Mouse (Mus musculus) CD4-positive, CD25-positive, alpha-beta regulatory T cell (primary cell): ENCODE data around the gene Gm11756. TPM values are rescaled to one million over a fixed set of nuclear protein-coding genes. Genes with fewer than 3 reads are reported as not detected.

Experiments used
- polyA plus RNA-seq: library from polyadenylated mRNA; unstranded; fragments of 100-300 nt; shearing (Covaris generic); gene quantifications from one replicate; pipeline ENCODE4 v1.2.1, GENCODE M21; 2017

The Gm11756 gene
- polyA plus RNA-seq = 0.13 TPM

DNA sequence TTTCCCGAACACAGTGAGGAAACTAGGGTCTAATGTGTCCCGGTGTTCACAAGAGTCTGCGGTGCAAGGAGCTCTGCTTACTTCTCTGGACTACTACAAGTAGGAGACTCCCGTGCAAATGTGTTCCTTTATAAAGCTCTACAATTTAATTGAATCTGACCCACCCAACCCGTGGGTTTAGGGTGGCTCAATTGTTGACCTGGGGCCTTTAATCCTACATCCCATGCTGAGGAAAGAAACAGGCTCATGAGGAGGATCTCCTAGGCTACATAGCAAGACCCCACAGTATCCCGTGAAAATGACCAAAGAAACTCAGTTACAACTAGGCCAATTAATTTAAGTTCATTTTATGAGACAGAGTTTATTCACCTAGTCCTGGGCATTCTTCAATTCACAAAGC lies at the start of gene Gm11756:
TSS of gene Gm11756 (minus strand) at position 101 of the 400 bp plus-strand sequence.

DNA sequence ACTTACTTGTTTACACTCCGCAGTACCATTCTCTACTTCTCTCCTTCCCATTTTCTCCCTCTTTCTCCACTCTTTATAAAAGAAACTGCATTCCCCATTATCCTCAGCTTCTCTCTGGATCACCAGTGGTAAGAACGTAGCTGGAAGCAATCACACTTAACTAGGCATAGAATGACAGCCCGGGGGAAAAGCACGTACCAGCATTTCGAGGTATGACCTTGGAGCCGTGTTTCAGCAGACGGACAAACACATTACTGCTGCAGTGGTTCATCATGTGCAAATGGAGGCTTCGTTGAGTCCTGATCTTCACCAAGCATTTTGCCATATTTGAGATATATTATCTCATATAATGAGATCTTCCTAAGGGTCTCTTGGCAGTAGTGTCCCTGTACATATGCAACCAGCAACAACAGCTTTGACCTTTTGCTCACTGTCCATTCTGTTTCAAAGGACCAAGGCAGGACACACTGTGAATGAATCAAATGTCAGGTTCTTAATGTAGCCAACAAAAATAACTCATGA lies 29.9 kb upstream of the Gm11756 start, which contains the start of gene 2310002L09Rik:
TSS of gene 2310002L09Rik (minus strand) at position 472 of the 522 bp plus-strand sequence.

DNA sequence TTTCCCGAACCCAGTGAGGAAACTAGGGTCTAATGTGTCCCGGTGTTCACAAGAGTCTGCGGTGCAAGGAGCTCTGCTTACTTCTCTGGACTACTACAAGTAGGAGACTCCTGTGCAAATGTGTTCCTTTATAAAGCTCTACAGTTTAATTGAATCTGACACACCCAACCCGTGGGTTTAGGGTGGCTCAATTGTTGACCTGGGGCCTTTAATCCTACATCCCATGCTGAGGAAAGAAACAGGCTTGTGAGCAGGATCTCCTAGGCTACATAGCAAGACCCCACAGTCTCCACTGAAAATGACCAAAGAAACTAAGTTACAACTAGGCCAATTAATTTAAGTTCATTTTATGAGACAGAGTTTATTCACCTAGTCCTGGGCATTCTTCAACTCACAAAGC lies 14.7 kb downstream of the Gm11756 start, which contains the start of gene Gm13871:
TSS of gene Gm13871 (minus strand) at position 101 of the 400 bp plus-strand sequence.

GRCm38 (mm10) chr4:73891012-73891411 lies 29.5 kb downstream of the Gm11756 start, which contains the start of gene Gm11757:
TSS of gene Gm11757 (minus strand) at chr4:73891112.

GRCm38 (mm10) chr4:73876166-73876565 lies 44.4 kb downstream of the Gm11756 start, which contains the start of gene Gm11758:
TSS of gene Gm11758 (minus strand) at chr4:73876266.

Other genes starting within 250 kb of the Gm11756 start
- gene Gm428, start 237.2 kb downstream of the Gm11756 start, polyA plus RNA-seq = not detected
- not detected for gene Rasef, start 129.8 kb downstream of the Gm11756 start, polyA plus RNA-seq
- gene Gm11758, start 44.5 kb downstream of the Gm11756 start, polyA plus RNA-seq = not detected
- not detected for gene Gm11757, start 29.6 kb downstream of the Gm11756 start, polyA plus RNA-seq
- gene Gm13871, start 14.8 kb downstream of the Gm11756 start, polyA plus RNA-seq = not detected
- gene 2310002L09Rik, start 30.1 kb upstream of the Gm11756 start, polyA plus RNA-seq = not detected
- not detected for gene Frmd3, start 92.7 kb upstream of the Gm11756 start, polyA plus RNA-seq